Mouse (Mus musculus): Measurements from ENCODE around the gene Pcnt.

Pcnt gene

GRCm38 (mm10) chr10:76442178-76443088 lies at the start of gene Pcnt:
Gene Pcnt, minus strand, starts transcription at chr10:76442786.
- peak; percentile 99 for DNase-seq

GRCm38 (mm10) chr10:76489205-76489604 lies 46.6 kb upstream of the Pcnt start:
- DNase-seq: no peak

- DNase-seq: no peak
Measured at GRCm38 (mm10) chr10:76488265-76488664, 45.7 kb upstream of the Pcnt start.

GRCm38 (mm10) chr10:76486302-76486701 lies 43.7 kb upstream of the Pcnt start:
- no peak for DNase-seq

GRCm38 (mm10) chr10:76481480-76481879 lies 38.9 kb upstream of the Pcnt start:
- DNase-seq: no peak

- no peak for DNase-seq
Measured at GRCm38 (mm10) chr10:76480851-76481250, 38.3 kb upstream of the Pcnt start.

GRCm38 (mm10) chr10:76473759-76474158 lies 31.2 kb upstream of the Pcnt start:
- no peak for DNase-seq

GRCm38 (mm10) chr10:76468203-76469162 lies 25.9 kb upstream of the Pcnt start, which contains the start of the genes Mcm3ap and Ybey:
Gene Mcm3ap, plus strand, starts transcription at chr10:76468927.
Gene Ybey, minus strand, starts transcription at chr10:76469114.
- DNase-seq: peak; percentile 94

- DNase-seq: no peak
Measured at GRCm38 (mm10) chr10:76462721-76463120, 20.1 kb upstream of the Pcnt start.

GRCm38 (mm10) chr10:76462312-76462711 lies 19.7 kb upstream of the Pcnt start:
- no peak for DNase-seq

- DNase-seq: no peak
Measured at GRCm38 (mm10) chr10:76461255-76461654, 18.7 kb upstream of the Pcnt start.

- DNase-seq: peak; percentile 76 to 81
Measured at GRCm38 (mm10) chr10:76455289-76455688, 12.7 kb upstream of the Pcnt start.

GRCm38 (mm10) chr10:76448851-76449250 lies 6.3 kb upstream of the Pcnt start, which contains the start of gene 2610028H24Rik:
Gene 2610028H24Rik, plus strand, starts transcription at chr10:76449081.
- DNase-seq: no peak

GRCm38 (mm10) chr10:76447406-76448229 lies 5.0 kb upstream of the Pcnt start:
- DNase-seq: no peak

GRCm38 (mm10) chr10:76445996-76446681 lies 3.6 kb upstream of the Pcnt start:
- DNase-seq: no peak

GRCm38 (mm10) chr10:76440281-76440680 lies 2.3 kb downstream of the Pcnt start, which contains the start of gene AC141477.1:
Gene AC141477.1, minus strand, starts transcription at chr10:76440444.
- DNase-seq: no peak

- no peak for DNase-seq
Measured at GRCm38 (mm10) chr10:76439107-76439890, 3.3 kb downstream of the Pcnt start.

- no peak for DNase-seq
Measured at GRCm38 (mm10) chr10:76433925-76434324, 8.7 kb downstream of the Pcnt start.

GRCm38 (mm10) chr10:76425674-76426073 lies 16.9 kb downstream of the Pcnt start:
- no peak for DNase-seq

- no peak for DNase-seq
Measured at GRCm38 (mm10) chr10:76416811-76417210, 25.8 kb downstream of the Pcnt start.

GRCm38 (mm10) chr10:76408520-76408919 lies 34.1 kb downstream of the Pcnt start:
- DNase-seq: no peak

Data from cerebellum, postnatal 10 days (tissue).